Comparison of ENCODE assay signal across 18 mouse cellular contexts in the genomic region with DNA sequence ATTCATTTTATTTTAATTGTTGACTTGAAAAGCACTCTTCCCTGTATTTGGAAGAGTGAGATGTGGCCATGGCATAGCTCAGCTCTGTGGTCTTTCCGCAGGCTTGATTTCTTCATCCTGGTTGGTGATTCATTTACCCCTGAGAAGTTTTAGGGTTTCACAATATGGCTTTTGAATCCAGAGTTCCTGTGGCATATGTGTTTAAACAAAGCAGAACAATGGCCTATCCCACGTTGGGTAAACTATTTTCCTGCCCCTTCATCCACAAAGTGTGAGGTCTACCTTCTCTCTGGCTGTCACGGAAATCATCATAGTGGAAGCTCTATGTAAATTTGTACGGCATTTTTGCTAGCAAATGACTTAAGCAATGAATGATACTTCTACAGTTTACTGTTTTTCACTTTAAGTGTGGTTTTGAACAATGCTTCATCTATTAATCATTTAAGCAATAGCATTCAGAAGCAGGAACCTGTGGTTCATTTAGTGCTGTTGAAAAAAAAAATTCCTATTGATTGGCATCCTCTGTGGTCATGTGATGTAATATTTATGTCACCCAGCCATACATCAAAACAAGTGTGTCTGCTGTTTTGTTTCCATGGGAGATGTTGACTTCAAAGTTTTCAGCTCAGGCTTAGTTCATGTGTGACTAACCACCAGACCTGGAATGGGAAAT.
DNase-seq lines count a peak whose midpoint lies in the region; ATAC-seq and TF ChIP-seq lines count a peak whose summit lies in the region.
"Had no signal": no experiment of that assay in that cellular context is flagged by ENCODE, and none has a peak within 500 bp of the region (broad histone marks: within the 10 kb centered on the region; RNA-seq: fewer than 3 reads in every experiment).

No protein-coding gene starts in this region.

- peak; percentile 20 for DNase-seq in lung, postnatal 25 days (ENCODE audit: low spot score)
- DNase-seq in lung, postnatal 14 days, result no peak
- DNase-seq in Patski (ENCODE audit: low read depth, low spot score), result peak; percentile 94
- no peak for DNase-seq in layer of hippocampus, adult 9-11 months
- no peak for DNase-seq in frontal cortex, adult 2 months (ENCODE audit: extremely low spot score in 1 of 2, low spot score in 1 of 2)
- DNase-seq in gastrocnemius, postnatal 14 days, result no peak
- DNase-seq: cerebellum, postnatal 10 days; embryo, embryonic 11 days; heart, adult 18-20 months; kidney, adult 2 months; kidney, postnatal 25 days; midbrain, embryonic 14.5 days; retina, postnatal 1 day had no signal

- intact Hi-C loops in gastrocnemius, postnatal 14 days (cut with DNase I; ENCODE audit: low total_unique reads), result loop anchor here (10.0 kb wide), 1 partner anchor 217 kb away; no protein-coding TSS in a partner anchor

- POLR2A ChIA-PET in Patski (lab: Charles Lee), result no interaction called here

- CTCF ChIA-PET in Patski (lab: Charles Lee), result interaction anchor here (1.2 to 2.4 kb wide), 3 partner anchors 10 to 38 kb away, joined by 3 to 6 read pairs (median 5); no protein-coding TSS in a partner anchor

- peak; percentile 82 for ATAC-seq in Patski
- ATAC-seq in granulocyte monocyte progenitor cell, adult 5-6 weeks (replicated peaks; ENCODE audit: poor library complexity, severe bottlenecking), result peak; percentile 90
- ATAC-seq: activated CD4-positive, CD25-positive, alpha-beta regulatory T cell, adult 4 months; forebrain, embryonic 15.5 days had no signal

- in situ Hi-C loops in Patski (cut with MboI; ENCODE audit: low pct_unique_long_range_greater_than_20kb), result loop anchor here (5.0 to 25.0 kb wide), 3 partner anchors 217 to 825 kb away; no protein-coding TSS in a partner anchor

- H3K27me3 ChIP-seq in Patski, result no peaks in the 10 kb centered on the region
- H3K27me3 ChIP-seq: CH12.LX; embryonic facial prominence, embryonic 15.5 days had no signal

- no peak for TF ChIP-seq CTCF in Patski (IDR thresholded peaks at IDR 0.05)

Comparison
In these comparisons a context has a peak if more than half of its experiments do, and no peak if none do; other contexts are left out.
1. DNase-seq: peak in lung, postnatal 25 days (single experiment) and Patski (single experiment); none in lung, postnatal 14 days (single experiment), layer of hippocampus, adult 9-11 months (single experiment), frontal cortex, adult 2 months (0 of 2) and gastrocnemius, postnatal 14 days (single experiment).